Mouse (Mus musculus) lung, postnatal 0 days (tissue): ENCODE data around the gene Il1b. TPM values are rescaled to one million over a fixed set of nuclear protein-coding genes. Genes with fewer than 3 reads are reported as not detected.

Experiments used
- ATAC-seq: fragments of 200-750 bp; cut with Nextera tagmentation; 2 replicates; pipeline ENCODE4 v1.8.0; 2017; ENCODE audit warnings: moderate library complexity
- DNase-seq: peaks from one replicate; pipeline ENCODE4 v3.0.0-alpha.2; 2016; ENCODE audit warnings: low spot score
- H3K27ac ChIP-seq: fragments of 300-500 bp; sonication (generic); 2 replicates; pipeline ENCODE4 v1.5.1; 2014; ENCODE audit warnings: antibody characterized with exemption, mild to moderate bottlenecking, low read length, mixed read lengths
- H3K27me3 ChIP-seq: fragments of 300-500 bp; sonication (generic); replicated peaks from 2 replicates; pipeline ENCODE4 v1.6.1; 2014; ENCODE audit warnings: low read length, mixed read lengths; ENCODE audit not compliant: insufficient read depth
- H3K36me3 ChIP-seq: fragments of 300-500 bp; sonication (generic); 2 replicates; pipeline ENCODE4 v1.6.1; 2014; ENCODE audit warnings: low read length, mixed read lengths; ENCODE audit not compliant: insufficient read depth
- H3K4me1 ChIP-seq: fragments of 300-500 bp; sonication (generic); 2 replicates; pipeline ENCODE4 v1.6.1; 2014; ENCODE audit warnings: antibody characterized with exemption, low read depth, low read length, mixed read lengths; ENCODE audit not compliant: insufficient read depth
- H3K4me2 ChIP-seq: fragments of 300-500 bp; sonication (generic); replicated peaks from 2 replicates; pipeline ENCODE4 v1.6.1; 2014; ENCODE audit warnings: low read depth, mild to moderate bottlenecking, low read length, moderate library complexity, mixed read lengths
- H3K4me3 ChIP-seq: fragments of 300-500 bp; sonication (generic); 2 replicates; pipeline ENCODE4 v1.5.1; 2014; ENCODE audit warnings: low read depth, low read length
- H3K9ac ChIP-seq: fragments of 300-500 bp; sonication (generic); replicated peaks from 2 replicates; pipeline ENCODE4 v1.6.1; 2014; ENCODE audit warnings: low read depth, mild to moderate bottlenecking
- H3K9me3 ChIP-seq: fragments of 300-500 bp; sonication (generic); 2 replicates; pipeline ENCODE4 v1.6.1; 2016; ENCODE audit warnings: low read length, mixed read lengths
- CTCF ChIP-seq: IDR thresholded peaks from 2 replicates; pipeline ENCODE4 v1.5.1; 2016; ENCODE audit warnings: antibody characterized with exemption, mild to moderate bottlenecking
- EP300 ChIP-seq: IDR thresholded peaks from 2 replicates; pipeline ENCODE4 v1.6.1; 2016; ENCODE audit warnings: antibody characterized with exemption, mild to moderate bottlenecking, control low read depth
- WGBS: fragments of 180-500 bp; shearing (Covaris S2); extraction: QIAGEN DNeasy Blood & Tissue Kit; methylation state at CpG from one replicate; pipeline ENCODE4 v1.1.7; 2014; 5-methylcytosine and 5-hydroxymethylcytosine counted together
- polyA plus RNA-seq: library from polyadenylated mRNA; unstranded; fragments of >200 nt; fragmentation: Nextera tagmentation; extraction: Ambion mirVana; gene quantifications from 2 replicates; pipeline ENCODE4 v1.2.1, GENCODE M21; 2015

Gene Il1b
- polyA plus RNA-seq, 1 experiment from 2014 or later, result 5.0 TPM

DNA sequence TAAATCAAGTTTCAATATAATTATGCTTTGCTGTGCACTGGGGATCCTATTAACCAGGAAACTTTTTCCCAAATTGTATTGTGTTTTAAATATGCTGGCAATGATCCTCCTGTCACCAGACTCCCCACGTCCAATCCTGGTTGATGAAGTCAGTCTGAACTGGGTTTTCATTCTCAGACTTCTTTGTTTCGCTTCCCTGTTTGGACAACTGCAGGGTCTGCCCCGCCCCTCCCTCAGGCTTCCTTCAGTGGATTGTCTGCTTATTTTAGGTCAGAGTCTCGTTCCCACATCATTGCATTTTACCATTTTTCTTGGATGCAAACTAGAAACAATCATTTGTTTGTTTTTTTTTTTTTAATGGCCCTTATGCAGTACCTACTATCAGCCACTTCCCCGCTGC is 9.3 kb upstream of the Il1b start:
- WGBS, result 59% methylated on average over 5 of the region's 5 CpGs
- Histone ChIP-seq H3K27me3 (no peaks in the 10 kb centered on the region), H3K4me3 (no peak overlapping the region), H3K27ac (no peak overlapping the region), H3K36me3 (no peaks in the 10 kb centered on the region), H3K4me2 (no peak overlapping the region), H3K4me1 (no peaks in the 10 kb centered on the region), H3K9me3 (no peaks in the 10 kb centered on the region), H3K9ac (no peak overlapping the region)
- no peak for DNase-seq
- TF ChIP-seq CTCF (no peak), EP300 (no peak)
- ATAC-seq, result no peak

DNA sequence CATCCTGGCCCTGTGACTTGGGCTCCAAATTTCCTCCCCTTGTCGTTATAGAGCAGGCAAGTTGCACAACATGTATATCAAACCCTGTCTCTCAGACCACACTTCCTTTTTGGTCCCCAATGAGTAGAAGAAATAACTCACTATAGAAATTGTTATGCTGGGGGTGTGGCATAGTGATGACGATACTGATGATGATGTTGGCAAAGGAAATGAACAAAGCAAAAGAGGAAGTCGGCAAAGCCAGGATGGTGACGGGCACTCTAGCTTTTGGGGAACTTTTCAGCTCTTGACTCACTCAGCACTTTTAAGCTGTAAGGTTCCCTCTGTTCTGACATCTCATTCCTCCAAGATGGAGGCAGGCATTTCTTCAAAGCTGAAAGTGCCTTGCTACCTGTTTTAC is 2.4 kb upstream of the Il1b start:
- H3K4me2 ChIP-seq, result no peak overlapping the region
- DNase-seq, result peak; percentile 52
- H3K9ac ChIP-seq, result no peak overlapping the region
- H3K4me1 ChIP-seq, result no peaks in the 10 kb centered on the region
- H3K4me3 ChIP-seq, result no peak overlapping the region
- no peaks in the 10 kb centered on the region for H3K27me3 ChIP-seq
- H3K9me3 ChIP-seq, result no peaks in the 10 kb centered on the region
- peak; percentile 40 for ATAC-seq
- no peak for TF ChIP-seq CTCF
- TF ChIP-seq EP300, result no peak
- WGBS, result 68% methylated on average over 4 of the region's 4 CpGs
- no peak overlapping the region for H3K27ac ChIP-seq
- no peaks in the 10 kb centered on the region for H3K36me3 ChIP-seq

DNA sequence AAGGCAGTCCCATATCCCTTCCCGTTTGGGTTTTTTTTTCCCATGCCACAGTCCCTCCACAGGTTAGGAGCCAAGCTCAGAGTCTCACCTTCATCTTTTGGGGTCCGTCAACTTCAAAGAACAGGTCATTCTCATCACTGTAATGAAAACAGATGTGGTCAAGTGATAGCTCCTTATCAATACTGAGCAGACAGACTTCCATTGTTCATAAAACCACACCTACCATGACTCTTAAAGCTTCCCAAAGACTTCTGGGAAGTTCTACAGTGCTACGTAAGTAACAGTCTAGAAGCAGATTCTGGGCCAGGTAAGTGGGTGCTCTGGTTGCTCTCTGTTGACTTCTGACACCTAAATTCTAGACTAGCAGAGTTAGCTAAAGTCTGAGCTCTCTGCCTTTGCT is 1.3 kb downstream of the Il1b start:
- TF ChIP-seq CTCF (no peak), EP300 (no peak)

DNA sequence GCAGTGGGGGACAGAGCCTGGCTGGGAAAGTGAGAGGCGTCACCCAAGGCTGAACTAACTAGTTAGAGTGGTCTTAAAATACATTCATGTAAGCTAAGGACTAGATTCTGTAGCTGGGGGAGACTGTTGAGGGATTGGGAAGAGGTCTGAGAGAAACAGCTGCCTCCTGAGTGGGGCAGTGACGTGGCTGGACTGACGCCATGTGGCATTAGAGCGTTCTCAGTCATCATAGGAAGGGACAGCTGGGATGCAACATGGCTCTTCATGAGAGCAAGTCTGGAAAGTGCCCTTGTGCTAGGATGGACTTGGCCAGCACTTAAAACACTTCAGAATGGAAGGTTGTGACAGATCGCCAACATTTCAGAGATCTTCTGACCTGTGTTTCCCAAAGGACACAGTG is 2.1 kb downstream of the Il1b start:
- H3K36me3 ChIP-seq, result no peaks in the 10 kb centered on the region
- no peak for DNase-seq
- no peaks in the 10 kb centered on the region for H3K9me3 ChIP-seq
- no peak overlapping the region for H3K4me2 ChIP-seq
- H3K4me3 ChIP-seq, result no peak overlapping the region
- ATAC-seq, result no peak
- TF ChIP-seq EP300 (no peak), CTCF (no peak)
- WGBS, result 71% methylated on average over 5 of the region's 5 CpGs
- no peak overlapping the region for H3K27ac ChIP-seq
- H3K9ac ChIP-seq, result no peak overlapping the region
- H3K27me3 ChIP-seq, result no peaks in the 10 kb centered on the region
- no peaks in the 10 kb centered on the region for H3K4me1 ChIP-seq

More for the DNA sequence above, 1.3 kb downstream of the Il1b start:
- H3K4me3 ChIP-seq, result no peak overlapping the region
- WGBS, result 53% methylated on average over 3 of the region's 3 CpGs
- no peak overlapping the region for H3K9ac ChIP-seq
- H3K36me3 ChIP-seq, result no peaks in the 10 kb centered on the region
- H3K4me1 ChIP-seq, result no peaks in the 10 kb centered on the region
- DNase-seq (no peak), ATAC-seq (no peak)
- no peaks in the 10 kb centered on the region for H3K27me3 ChIP-seq
- no peak overlapping the region for H3K27ac ChIP-seq
- H3K4me2 ChIP-seq, result no peak overlapping the region
- no peaks in the 10 kb centered on the region for H3K9me3 ChIP-seq

DNA sequence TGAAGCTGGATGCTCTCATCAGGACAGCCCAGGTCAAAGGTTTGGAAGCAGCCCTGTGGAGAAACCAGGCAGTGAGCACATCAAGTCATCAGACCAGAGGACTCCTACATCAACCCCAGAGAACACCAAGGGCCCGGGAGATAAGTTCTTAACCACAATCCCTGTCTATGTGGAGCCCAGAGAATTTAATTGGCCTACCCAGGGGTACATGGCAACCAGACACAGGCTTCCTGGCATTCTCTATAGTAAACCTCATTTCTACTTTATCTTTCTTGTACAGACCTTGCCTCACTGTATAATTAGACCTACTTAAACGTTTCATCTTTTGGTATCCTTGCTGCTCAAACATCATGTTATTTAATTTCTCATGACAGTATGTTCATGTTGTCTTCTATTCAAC is 2.8 kb downstream of the Il1b start:
- H3K4me2 ChIP-seq, result no peak overlapping the region
- no peak overlapping the region for H3K4me3 ChIP-seq
- no peaks in the 10 kb centered on the region for H3K9me3 ChIP-seq
- H3K4me1 ChIP-seq, result no peaks in the 10 kb centered on the region
- DNase-seq, result no peak
- H3K9ac ChIP-seq, result no peak overlapping the region
- no peaks in the 10 kb centered on the region for H3K36me3 ChIP-seq
- no peak for ATAC-seq
- H3K27ac ChIP-seq, result no peak overlapping the region
- TF ChIP-seq EP300, result no peak
- no peak for TF ChIP-seq CTCF
- 63% methylated on average over 2 of the region's 2 CpGs for WGBS
- no peaks in the 10 kb centered on the region for H3K27me3 ChIP-seq

DNA sequence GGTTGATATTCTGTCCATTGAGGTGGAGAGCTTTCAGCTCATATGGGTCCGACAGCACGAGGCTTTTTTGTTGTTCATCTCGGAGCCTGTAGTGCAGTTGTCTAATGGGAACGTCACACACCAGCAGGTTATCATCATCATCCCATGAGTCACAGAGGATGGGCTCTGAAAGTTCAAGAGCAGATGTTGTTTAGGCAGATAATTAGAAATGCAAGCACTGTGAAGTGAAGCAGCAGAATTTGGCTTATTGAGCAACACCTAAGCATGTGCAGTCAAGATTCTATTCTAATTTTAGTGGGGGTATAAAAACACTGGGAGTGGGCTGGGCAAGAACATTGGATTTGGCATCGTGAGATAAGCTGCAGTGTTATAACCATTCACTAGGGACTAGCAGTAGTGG is 3.7 kb downstream of the Il1b start:
- H3K27ac ChIP-seq, result no peak overlapping the region
- H3K9me3 ChIP-seq, result no peaks in the 10 kb centered on the region
- DNase-seq, result no peak
- ATAC-seq, result no peak
- H3K27me3 ChIP-seq, result no peaks in the 10 kb centered on the region
- no peak overlapping the region for H3K4me3 ChIP-seq
- no peaks in the 10 kb centered on the region for H3K36me3 ChIP-seq
- 81% methylated on average over 5 of the region's 5 CpGs for WGBS
- H3K4me1 ChIP-seq, result no peaks in the 10 kb centered on the region
- no peak for TF ChIP-seq EP300
- no peak for TF ChIP-seq CTCF
- no peak overlapping the region for H3K4me2 ChIP-seq
- H3K9ac ChIP-seq, result no peak overlapping the region

DNA sequence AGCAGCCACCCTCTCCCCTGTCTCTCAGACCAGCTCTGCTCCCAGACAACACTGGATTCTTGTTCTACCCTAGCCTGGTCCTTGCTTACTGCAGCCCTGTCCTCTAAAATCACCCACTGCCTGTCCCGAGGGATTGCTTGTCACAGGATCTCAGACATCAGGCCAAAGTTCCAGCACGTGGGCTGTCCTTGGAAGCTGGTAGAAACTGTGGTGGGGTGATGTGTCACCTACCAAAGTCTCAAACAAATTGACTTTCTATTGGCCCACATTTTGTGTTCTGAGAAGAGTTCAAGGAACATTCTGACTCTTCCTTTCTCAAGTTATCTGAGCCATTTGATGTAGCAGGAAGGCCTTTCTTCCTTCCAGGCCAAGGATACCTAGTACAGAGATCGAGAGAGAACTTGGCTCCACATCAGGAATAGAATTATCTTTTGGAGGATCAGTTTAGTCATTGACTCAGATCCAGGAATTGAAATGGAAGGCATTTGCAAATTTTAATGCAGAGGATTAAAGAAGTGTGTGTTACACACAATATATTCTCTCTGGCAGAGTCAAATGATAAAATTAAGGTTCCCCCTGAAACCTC is 9.9 kb downstream of the Il1b start:
- Histone ChIP-seq H3K4me3 (no peak overlapping the region), H3K4me1 (no peaks in the 10 kb centered on the region), H3K27ac (no peak overlapping the region), H3K9ac (no peak overlapping the region), H3K36me3 (no peaks in the 10 kb centered on the region), H3K4me2 (no peak overlapping the region), H3K9me3 (no peaks in the 10 kb centered on the region), H3K27me3 (no peaks in the 10 kb centered on the region)
- 72% methylated on average over 3 of the region's 3 CpGs for WGBS
- TF ChIP-seq CTCF, result no peak
- TF ChIP-seq EP300, result no peak
- no peak for ATAC-seq
- no peak for DNase-seq
